Mouse (Mus musculus): ENCODE results near the gene Itprid1. TPM values are rescaled to one million over a fixed set of nuclear protein-coding genes. Genes with fewer than 3 reads are reported as not detected.

Gene Itprid1
- polyA plus RNA-seq, 1 experiment: not detected

DNA sequence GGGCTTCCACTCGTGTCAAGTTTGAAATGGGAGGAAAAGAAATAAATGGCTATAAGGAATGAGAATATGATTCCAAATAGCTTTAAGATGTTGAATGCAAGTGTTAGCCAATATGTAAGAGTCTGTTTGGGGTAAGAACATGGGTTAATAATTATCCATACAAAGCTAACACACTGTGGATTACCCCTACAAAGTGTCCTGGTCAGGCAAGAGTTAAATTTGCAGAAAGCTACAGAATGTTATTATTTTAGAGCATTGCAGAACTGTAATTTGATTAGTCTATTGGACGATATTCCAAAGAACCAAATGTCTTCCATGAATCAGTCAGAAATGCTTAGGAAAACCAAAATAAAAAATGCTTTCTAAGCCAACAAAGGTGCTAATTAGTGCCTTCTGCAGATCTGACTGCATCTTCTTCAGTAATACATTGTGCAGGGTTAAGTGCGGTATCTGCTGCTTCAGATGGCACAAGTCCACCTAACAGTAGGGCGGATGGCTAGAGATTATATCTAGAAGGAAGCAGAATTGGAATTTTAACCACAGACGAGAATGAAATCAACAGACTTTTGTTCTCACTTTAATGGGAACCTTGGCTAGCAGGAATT is 42.8 kb downstream of the Itprid1 start:
- H3K4me1 ChIP-seq: no peaks in the 10 kb centered on the region
- no peaks in the 10 kb centered on the region for H3K9me3 ChIP-seq
- H3K36me3 ChIP-seq (replicated peaks; ENCODE audit: low read length): no peaks in the 10 kb centered on the region
- H3K4me3 ChIP-seq (replicated peaks): no peak overlapping the region
- no peaks in the 10 kb centered on the region for H3K27me3 ChIP-seq (replicated peaks)
- TF ChIP-seq GATA1 (IDR thresholded peaks at IDR 0.05; ENCODE audit: borderline replicate concordance, low read length): no peak
- TF ChIP-seq FLI1 (IDR thresholded peaks at IDR 0.05; ENCODE audit: low read length): no peak

GRCm38 (mm10) chr6:55880886-55881285 is 44.2 kb downstream of the Itprid1 start:
- Histone ChIP-seq H3K4me1 (no peaks in the 10 kb centered on the region), H3K4me3 (replicated peaks) (no peak overlapping the region), H3K9me3 (no peaks in the 10 kb centered on the region), H3K27me3 (replicated peaks) (no peaks in the 10 kb centered on the region), H3K36me3 (replicated peaks; ENCODE audit: low read length) (no peaks in the 10 kb centered on the region)
- TF ChIP-seq GATA1 (IDR thresholded peaks at IDR 0.05; ENCODE audit: borderline replicate concordance, low read length) (no peak), FLI1 (IDR thresholded peaks at IDR 0.05; ENCODE audit: low read length) (no peak)

DNA sequence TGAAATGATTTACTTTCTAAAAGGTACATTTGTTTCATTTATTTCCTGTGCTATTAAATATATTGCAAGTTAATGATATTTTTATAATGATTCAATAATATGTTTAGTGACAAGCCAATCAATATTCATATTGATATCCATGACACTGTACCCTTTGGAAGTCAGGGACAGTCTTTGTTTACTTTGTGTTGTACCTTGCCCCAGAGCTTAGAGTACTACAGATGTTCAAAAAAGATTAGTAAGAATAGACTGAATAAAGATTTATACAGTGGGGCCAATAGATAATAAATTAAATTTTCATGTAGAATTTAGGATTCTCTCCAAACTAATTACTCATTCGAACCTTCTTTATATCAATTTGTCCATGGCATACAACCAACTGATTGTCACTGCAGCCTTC is 50.9 kb downstream of the Itprid1 start:
- Histone ChIP-seq H3K4me1 (no peaks in the 10 kb centered on the region), H3K36me3 (replicated peaks; ENCODE audit: low read length) (no peaks in the 10 kb centered on the region), H3K27me3 (replicated peaks) (no peaks in the 10 kb centered on the region), H3K9me3 (no peaks in the 10 kb centered on the region), H3K4me3 (replicated peaks) (no peak overlapping the region)
- no peak for TF ChIP-seq GATA1 (IDR thresholded peaks at IDR 0.05; ENCODE audit: borderline replicate concordance, low read length)
- TF ChIP-seq FLI1 (IDR thresholded peaks at IDR 0.05; ENCODE audit: low read length): no peak

GRCm38 (mm10) chr6:55901568-55902328 is 65.1 kb downstream of the Itprid1 start:
- H3K4me3 ChIP-seq (replicated peaks): no peak overlapping the region
- no peaks in the 10 kb centered on the region for H3K36me3 ChIP-seq (replicated peaks; ENCODE audit: low read length)
- TF ChIP-seq FLI1 (IDR thresholded peaks at IDR 0.05; ENCODE audit: low read length) (no peak), GATA1 (IDR thresholded peaks at IDR 0.05; ENCODE audit: borderline replicate concordance, low read length) (no peak)
- no peaks in the 10 kb centered on the region for H3K27me3 ChIP-seq (replicated peaks)
- H3K9me3 ChIP-seq: 0 out of 2 replicates have a peak, but pooled peaks cover 5% of the 10 kb centered on the region
- no peaks in the 10 kb centered on the region for H3K4me1 ChIP-seq

- TF ChIP-seq FLI1 (IDR thresholded peaks at IDR 0.05; ENCODE audit: low read length) (no peak), GATA1 (IDR thresholded peaks at IDR 0.05; ENCODE audit: borderline replicate concordance, low read length) (no peak)
These were observed 65.6 kb downstream of the Itprid1 start for GRCm38 (mm10) chr6:55902329-55902605.

DNA sequence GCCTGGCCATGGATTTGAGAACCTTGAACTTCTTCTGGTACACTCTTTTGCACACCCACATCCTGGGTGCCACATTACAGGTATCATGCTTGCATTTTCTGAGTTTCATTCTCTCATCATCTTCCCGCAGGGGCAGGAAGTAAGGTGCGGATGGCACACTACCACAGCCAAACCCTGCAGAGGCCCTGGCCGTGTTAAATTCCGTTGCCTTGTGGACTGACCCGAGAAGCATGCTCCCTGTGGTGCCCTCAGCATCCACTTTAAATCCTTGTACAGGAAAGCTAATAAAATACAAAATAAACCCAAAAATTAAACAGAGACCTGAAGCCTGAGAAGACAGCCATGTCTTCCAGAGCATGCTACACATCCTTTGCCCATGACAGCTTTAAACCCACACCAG is 82.5 kb downstream of the Itprid1 start:
- Histone ChIP-seq H3K4me1 (no peaks in the 10 kb centered on the region), H3K36me3 (replicated peaks; ENCODE audit: low read length) (no peaks in the 10 kb centered on the region), H3K4me3 (replicated peaks) (no peak overlapping the region), H3K9me3 (no peaks in the 10 kb centered on the region), H3K27me3 (replicated peaks) (no peaks in the 10 kb centered on the region)
- TF ChIP-seq GATA1 (IDR thresholded peaks at IDR 0.05; ENCODE audit: borderline replicate concordance, low read length) (no peak), FLI1 (IDR thresholded peaks at IDR 0.05; ENCODE audit: low read length) (no peak)

More at GRCm38 (mm10) chr6:55902329-55902605, 65.6 kb downstream of the Itprid1 start:
- H3K4me1 ChIP-seq: no peaks in the 10 kb centered on the region
- no peaks in the 10 kb centered on the region for H3K36me3 ChIP-seq (replicated peaks; ENCODE audit: low read length)
- H3K27me3 ChIP-seq (replicated peaks): no peaks in the 10 kb centered on the region
- no peak overlapping the region for H3K4me3 ChIP-seq (replicated peaks)
- 0 out of 2 replicates have a peak, but pooled peaks cover 5% of the 10 kb centered on the region for H3K9me3 ChIP-seq

DNA sequence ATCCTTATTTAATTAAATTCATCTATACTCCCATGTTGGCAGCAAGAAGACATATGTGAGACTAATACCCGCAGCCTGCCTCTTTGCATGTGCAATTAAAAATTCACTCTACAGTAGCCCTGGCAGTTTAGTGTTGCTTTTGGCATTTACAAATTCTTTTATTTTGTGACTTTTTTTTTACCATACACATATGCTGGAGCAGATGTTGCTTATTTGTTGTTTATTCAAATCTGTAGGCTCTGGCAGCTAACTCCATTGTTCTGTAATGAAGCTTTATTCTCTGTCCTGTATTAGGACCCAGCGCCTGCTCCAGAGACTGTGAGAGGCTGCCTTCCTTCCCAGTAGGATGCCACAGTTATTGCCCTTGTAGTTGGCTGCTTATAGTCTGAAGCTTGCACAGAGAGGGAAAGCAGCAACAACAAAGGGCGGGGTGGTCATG is 83.6 kb downstream of the Itprid1 start:
- TF ChIP-seq FLI1 (IDR thresholded peaks at IDR 0.05; ENCODE audit: low read length): no peak
- TF ChIP-seq GATA1 (IDR thresholded peaks at IDR 0.05; ENCODE audit: borderline replicate concordance, low read length): no peak
- H3K36me3 ChIP-seq (replicated peaks; ENCODE audit: low read length): no peaks in the 10 kb centered on the region

DNA sequence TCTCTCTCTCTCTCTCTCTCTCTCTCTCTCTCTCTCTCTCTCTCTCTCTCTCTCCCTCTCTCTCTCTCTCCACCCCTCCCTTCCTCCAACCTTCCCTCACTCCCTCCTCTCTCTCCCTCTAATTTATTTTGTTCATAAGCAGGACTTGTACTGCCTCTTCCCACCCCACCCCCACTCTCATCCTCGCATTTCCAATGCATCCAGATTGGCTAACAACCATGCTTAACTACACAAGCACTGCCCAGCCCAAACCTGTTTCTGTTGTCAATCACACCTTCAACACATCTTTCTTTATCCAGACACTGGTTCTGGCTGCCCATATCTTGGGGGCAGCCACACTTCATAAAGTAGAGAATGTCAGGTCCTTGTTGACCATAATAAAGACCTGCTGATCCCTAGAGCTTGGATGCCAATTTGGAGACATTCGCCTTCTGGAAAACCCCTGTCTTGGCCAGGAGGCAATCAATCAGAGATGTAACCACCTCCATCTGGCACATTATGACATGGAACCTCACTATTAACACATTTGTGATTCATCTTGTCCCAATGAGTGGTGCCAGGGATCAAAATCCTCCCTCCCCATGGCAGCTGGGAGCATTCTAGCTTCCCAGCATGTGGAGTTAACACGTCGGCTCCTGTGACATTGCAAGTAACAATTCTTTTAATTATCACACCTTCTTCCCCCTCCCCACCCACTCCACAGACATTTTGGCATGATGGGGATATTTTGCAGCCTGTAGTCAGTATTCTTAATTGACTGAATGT is 84.4 kb downstream of the Itprid1 start:
- Histone ChIP-seq H3K9me3 (no peaks in the 10 kb centered on the region), H3K4me1 (no peaks in the 10 kb centered on the region), H3K4me3 (replicated peaks) (no peak overlapping the region), H3K27me3 (replicated peaks) (no peaks in the 10 kb centered on the region), H3K36me3 (replicated peaks; ENCODE audit: low read length) (no peaks in the 10 kb centered on the region)
- TF ChIP-seq GATA1 (IDR thresholded peaks at IDR 0.05; ENCODE audit: borderline replicate concordance, low read length): no peak
- no peak for TF ChIP-seq FLI1 (IDR thresholded peaks at IDR 0.05; ENCODE audit: low read length)

More for the DNA sequence above, 83.6 kb downstream of the Itprid1 start:
- Histone ChIP-seq H3K4me3 (replicated peaks) (no peak overlapping the region), H3K4me1 (no peaks in the 10 kb centered on the region), H3K27me3 (replicated peaks) (no peaks in the 10 kb centered on the region), H3K9me3 (no peaks in the 10 kb centered on the region)

- TF ChIP-seq FLI1 (IDR thresholded peaks at IDR 0.05; ENCODE audit: low read length) (no peak), GATA1 (IDR thresholded peaks at IDR 0.05; ENCODE audit: borderline replicate concordance, low read length) (no peak)
- Histone ChIP-seq H3K9me3 (no peaks in the 10 kb centered on the region), H3K27me3 (replicated peaks) (no peaks in the 10 kb centered on the region), H3K36me3 (replicated peaks; ENCODE audit: low read length) (no peaks in the 10 kb centered on the region), H3K4me1 (no peaks in the 10 kb centered on the region), H3K4me3 (replicated peaks) (no peak overlapping the region)
These were observed 108.0 kb downstream of the Itprid1 start for GRCm38 (mm10) chr6:55944709-55945108.
